Mouse (Mus musculus) cerebellum, postnatal 25 days (tissue): Measurements from ENCODE around the gene Stam.

Source experiments
- DNase-seq, 2 experiments: peaks; one replicate each; pipeline ENCODE4 v3.0.0; 2021; ENCODE audit warnings: mixed read lengths in 2 of 2

Stam gene

DNA sequence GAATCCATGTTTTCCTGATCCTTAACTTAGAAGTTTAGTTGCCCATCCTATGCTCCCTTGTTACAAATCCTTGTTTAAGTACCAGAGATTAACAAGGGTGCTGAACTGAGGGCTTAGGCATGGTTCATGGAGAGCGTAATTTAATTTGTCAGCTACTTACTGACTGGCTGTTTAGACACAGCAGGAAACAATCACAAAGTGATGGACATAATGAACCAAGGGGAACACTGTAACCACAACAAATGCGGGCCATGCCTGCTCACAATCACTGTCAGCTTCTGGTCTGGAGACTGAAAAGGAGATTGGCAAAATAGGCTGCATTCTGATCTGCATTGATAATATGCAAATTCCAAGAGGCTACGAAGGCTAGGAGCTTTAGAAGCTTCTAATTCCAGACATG is 53.7 kb downstream of the Stam start:
- DNase-seq, result no peak

DNA sequence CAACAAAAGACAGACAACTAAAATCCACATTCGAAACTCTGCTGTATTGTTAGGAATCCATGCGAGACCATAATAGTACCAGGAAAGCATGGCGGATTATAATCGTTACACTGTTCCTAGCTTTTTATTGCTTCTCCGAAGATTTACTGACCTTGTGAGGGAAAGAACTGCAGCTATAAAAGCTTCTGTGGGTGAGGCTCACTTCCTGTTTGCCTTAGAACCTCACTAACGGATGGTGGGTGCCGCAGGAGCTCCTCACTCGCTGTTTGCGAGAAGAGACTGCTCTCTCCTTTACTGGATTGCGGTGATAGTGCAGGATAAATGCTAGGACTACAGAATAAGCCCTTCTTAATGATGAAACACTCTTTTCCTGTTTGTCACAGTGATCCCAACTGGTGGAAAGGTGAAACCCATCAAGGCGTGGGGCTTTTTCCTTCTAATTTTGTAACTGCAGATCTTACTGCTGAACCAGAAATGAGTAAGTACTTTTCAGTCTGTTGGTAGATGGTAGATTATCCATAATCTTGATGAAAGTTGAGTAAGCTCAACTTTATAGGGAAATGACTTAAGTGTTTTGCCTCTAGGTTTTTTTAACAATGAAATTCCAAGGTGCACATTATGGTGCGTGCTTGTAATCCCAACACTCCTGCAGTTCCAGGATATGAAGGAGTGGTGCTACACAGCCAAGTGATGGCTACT is 56.9 kb downstream of the Stam start:
- no peak for DNase-seq

DNA sequence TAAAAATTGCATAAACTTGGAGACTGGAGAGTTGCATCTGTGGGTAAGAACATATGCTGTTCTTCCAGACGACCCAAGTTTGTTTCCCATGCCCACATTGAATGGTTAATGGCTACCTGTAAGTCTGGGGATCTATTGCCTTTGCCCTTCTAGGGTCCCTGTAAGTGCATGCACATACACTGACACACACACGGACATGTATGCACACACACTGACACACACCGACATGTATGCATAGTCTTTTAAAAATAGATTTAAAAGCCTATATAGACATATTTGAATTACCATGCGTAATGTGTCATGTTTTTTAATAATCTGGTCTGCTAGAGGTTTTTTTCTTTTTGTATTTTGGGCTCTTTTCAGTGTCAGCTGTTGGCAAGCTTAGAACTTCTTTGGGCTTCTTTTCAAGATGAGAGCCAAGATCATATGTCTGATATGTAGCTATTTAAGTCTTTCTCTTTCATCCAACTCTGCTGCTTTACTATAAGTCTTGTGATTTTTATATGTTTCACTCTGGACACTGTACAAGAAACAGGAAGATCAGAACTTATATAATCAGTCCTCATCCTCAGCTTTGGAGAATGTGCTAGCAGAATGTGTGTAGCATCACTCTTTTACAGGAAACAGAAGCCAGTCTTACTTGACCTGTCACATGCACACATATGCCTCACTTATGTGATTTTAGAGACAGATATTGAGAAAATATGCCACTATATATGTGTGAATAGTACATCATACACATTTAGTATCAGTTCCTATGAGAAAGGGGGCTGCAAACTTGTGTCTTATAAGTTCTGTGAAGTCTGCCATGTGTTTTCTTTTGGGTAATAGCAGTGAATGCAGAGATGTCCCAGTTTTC is 58.8 kb downstream of the Stam start:
- no peak for DNase-seq

DNA sequence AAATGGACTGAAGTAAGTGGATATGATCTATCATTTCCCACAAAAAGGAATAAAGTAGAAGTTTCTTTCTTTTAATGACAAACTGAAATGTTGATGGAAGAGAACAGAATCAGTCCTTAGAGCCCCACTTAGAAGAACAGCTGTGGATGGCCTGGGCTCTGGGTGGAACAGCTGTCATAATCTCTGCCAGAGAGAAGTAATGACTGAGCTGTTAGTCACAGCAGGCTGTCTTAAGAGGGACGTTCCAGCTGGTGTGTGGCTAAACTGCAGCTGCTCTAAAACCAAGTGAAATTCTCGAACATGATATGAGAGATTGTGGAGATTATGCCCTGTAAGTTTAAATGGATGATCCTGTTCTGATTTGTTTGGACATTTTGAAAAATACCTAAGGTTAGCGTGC is 63.0 kb downstream of the Stam start:
- DNase-seq, result no peak

DNA sequence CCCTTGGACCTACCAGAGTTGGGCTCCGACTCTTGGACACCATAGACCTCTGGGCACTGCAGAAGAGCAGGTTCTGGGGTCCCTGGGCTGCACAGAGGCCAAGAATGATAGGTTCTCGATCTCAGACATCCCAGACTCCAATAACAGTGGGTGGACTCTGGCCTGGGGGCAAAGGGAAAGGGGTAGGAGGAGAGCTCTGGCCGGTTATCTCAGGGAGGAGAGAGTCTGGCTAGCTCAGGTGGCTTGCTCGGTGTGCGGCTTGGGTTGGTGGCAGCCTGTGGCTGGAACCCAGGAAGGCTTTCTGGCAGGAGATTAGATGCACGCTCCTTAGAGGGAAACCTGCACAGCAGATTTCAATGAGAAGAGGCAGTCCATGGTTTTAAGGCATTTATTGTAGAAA is 65.7 kb downstream of the Stam start:
- no peak for DNase-seq

DNA sequence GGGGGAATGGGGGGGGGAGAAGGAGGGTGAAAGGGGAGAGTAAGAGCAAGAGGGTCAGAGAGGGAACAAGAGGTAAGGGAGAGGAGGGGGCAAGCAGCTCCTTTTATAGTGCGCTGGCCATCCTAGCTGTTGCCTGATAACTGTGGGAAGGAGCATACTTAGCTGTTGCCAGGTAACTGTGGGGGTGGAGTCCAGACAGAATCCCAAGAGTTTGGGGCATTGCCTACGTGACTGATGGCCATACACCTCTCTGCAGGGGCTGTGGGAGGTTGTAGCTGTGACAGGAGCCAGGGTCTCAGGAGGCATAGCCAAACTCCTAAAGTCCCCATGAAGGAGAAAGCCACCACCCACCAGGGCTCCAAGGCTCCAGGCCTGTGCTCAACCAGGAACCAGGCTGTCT is 66.1 kb downstream of the Stam start:
- DNase-seq, result no peak

DNA sequence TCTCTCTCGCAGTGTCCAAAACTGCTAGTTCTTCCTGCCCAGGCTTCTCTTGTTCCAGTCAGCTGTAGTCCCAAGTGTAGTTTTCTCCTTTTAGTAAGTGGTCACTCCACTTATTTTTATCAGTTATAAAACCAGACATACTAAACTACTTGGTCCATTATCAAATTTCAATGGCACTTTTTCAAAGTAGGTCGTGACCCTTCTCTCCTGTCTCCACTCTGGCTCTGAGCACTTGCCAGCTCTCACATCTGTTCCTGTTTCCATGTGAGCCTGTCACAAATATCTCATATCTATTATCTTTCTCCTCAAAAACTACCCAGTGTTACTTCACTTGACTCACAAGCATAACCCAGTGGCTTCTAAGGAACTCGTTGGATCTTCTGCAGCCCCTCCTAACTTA is 71.4 kb downstream of the Stam start:
- DNase-seq, result no peak

DNA sequence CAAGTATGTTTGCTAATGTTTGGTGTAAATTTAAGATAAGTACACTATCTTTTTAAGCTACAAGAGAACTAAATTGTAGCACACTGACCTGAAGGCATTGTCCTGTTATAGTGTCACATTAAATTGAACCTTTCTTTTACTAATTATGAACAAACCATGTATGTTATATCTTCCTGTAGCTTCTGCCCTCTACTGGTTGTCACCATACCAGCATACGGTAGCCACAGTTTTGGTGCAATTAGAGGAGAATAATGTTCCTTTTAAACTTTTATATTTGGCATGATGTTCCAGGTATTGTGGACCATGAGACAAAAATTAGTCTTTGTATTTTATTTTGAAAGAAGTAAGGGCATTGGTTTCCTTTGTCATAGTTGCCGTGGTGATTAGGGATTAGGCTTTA is 73.0 kb downstream of the Stam start:
- DNase-seq, result no peak

DNA sequence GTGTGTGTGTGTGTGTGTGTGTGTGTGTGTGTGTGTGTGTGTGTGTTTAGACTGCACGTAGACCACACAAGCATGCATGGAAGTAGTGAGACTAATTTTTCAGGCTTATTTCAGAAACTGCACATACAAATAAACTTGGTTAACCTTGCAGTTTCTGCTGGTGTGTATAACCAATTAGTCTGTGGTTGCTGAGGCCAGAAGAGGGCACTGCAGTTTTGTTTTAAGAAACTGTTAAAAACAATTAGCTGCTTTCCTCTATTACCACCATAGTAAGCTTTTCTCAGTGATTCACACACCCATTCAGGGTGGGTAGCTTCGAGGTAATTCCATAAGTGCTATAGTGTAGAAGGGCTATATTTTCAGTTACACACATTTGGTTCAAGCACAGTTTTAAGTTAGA is 76.9 kb downstream of the Stam start:
- DNase-seq, result peak in 1 of 2 experiments; percentile 23

DNA sequence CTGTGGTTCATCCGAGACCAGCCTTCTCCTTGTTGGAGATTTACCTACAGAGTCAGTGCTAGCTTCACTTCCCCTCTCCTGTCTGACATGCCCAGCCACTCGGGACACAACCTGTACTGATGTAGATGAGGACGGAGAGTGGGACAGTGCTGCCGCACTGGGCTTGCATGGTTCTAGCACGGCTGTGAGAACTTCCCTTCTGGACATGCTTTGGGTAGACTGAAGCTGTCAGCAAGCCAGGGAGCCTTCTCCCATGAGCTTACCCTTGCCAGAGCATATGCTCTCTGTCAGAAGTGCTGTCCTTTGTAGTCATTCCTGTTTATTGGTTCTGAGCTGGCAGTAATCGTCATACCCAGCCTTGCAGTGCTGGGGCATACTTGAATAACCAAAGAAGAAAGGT is 78.0 kb downstream of the Stam start:
- DNase-seq, result peak; percentile 56 to 68

DNA sequence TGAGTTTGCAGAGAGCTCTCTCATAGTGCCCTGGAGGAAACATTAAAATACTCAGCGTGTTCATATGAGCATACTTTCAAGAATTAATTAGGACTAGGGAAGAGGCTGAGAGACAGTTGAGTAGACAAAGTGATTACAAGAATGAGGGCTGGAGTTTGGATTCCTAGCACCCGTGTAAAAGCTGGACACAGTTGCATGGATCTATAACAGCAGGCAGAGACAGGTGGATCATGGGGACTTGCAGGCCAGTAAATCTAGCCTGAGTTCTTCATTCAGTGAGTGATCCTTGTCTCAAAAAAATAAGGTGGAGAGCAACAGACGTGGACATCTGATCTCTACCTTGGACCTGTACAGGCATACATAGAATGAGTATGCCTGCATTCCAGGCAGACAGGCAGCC is 85.1 kb downstream of the Stam start:
- DNase-seq, result no peak

DNA sequence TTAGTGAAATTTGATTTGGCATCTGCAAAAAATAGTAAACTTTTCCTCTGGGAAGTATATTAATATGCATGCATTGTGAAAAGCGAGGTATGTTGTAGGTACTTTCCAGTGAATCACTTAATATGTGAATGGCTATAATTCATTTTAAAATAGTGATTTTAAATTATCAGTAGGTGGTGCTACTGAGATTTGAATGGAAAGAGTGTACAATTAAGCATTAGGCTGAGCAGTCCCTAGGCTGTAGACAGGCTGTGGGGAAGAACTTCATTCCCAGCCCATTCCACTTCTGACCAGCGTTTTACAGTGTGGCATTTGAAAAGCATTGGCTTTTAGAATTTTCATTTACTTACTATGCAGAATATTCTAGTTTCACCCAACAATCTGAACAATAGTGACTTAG is 85.9 kb downstream of the Stam start:
- no peak for DNase-seq

DNA sequence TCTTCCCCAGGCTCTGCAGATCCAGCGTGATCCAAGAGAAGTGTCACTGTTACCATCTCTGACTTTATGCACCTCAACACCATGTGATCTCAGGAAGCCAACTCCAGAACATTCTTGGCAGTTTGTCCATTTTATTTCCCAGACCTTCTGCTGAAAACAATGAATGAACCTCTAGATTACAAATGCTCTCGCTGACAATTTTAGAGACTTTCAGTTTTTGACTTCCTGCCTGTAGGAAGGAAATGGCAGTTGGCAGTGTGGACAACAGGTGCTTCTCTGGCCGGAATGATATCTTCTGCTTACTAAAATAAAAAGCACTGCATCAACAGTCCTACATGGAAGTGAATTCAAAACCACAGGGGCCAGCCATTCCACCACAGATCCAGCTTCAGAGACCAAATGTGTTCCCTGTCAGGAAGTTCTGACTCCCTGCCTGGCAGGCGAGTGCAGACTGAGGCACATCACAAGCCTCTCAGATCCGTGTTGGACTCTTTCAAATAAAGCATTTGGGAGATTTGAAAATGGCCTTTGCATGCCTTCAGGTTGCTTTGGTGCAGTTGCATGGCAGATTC is 90.6 kb downstream of the Stam start:
- peak; percentile 14 to 29 for DNase-seq

DNA sequence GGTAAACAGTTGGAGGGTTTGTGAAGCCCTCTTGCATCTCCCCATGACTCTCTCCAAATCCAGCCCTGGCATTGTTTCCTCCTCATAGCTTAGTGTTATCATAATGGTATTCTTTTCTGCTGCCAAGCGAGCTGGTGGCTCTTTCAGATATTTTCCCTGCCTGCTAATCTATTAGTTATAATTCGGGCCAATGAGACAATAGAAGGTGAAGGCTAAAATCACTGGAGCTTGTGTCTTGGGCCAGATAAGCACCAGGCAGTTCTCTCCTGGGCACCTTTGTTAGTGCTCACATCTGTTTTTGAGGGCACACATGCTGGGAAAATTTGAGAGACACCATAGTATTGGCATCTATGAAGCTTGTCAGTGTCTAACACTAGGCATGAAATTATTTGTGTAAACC is 91.2 kb downstream of the Stam start:
- DNase-seq, result no peak

DNA sequence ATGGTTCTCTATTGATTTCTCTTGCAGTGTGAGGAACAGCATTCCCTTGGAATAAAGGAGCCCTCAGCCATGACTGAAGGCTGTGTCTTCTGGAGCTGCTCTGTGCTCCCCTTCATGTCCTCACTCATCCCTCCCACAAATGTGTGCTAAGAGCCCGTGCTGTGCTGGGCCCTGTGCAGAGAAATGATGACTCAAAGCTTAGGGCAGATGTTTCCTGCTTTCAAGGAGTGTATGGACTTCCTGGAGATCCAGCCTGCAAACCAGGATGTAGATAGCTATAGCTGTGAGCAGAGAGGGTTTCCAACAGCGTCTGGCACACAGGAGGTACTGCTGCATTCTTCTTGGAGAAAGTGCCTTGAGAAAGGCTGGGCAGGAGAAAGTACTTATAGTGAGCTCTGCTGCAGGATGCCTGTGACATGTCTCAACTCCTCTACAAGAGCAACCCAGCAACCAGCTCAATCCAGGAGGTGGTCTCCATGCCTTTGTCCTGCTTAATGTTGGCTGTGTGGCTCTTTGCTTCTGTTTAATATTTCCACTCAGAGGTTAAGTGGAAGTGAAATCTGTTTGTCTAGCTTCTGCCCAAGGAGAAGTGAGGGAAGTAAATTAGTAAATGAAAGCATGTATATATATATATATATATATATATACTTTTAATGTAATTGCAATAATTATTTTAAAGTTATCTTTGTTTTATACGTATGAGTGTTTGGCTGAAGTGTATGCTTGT is 91.9 kb downstream of the Stam start:
- no peak for DNase-seq

DNA sequence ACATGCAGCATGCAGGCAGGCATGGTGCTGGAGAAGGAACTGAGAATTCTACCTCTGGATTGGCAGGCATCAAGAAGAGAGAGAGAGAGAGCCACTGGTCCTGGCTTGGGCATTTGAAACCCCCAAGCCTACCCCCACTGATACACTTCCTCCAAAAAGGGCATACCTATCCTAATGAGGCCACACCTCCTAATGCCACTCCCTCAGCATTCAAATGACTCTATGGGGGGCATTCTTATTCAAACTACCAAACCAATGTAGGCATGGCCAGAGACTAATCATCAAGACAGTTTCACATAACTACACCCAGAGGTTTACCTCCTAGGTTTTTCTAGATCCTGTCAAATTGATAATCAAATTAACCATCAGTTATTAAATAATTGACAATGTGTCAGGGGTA is 93.8 kb downstream of the Stam start:
- no peak for DNase-seq

DNA sequence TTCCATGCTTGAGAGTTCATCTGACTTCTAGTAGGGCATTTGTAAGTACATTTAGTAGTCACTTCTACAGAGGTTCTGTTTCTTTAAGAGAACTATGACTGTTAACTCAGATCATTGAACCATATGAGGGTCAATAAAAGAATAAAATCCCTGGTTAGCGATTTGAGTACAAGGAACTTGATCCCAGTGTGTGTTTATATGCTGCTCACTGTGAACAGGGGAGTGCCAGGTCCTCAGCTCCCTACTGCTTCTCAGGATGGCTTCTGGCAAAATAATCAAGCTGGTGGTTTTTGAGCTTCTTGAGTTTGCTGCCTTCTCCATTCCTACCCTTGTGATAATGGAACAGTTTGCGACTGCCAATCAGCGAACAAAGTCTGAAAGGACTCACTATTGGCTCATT is 100.4 kb downstream of the Stam start, which contains the start of gene Tmem236:
Gene Tmem236 (plus strand): TSS at position 190 of the 400 bp plus-strand sequence.
- no peak for DNase-seq

DNA sequence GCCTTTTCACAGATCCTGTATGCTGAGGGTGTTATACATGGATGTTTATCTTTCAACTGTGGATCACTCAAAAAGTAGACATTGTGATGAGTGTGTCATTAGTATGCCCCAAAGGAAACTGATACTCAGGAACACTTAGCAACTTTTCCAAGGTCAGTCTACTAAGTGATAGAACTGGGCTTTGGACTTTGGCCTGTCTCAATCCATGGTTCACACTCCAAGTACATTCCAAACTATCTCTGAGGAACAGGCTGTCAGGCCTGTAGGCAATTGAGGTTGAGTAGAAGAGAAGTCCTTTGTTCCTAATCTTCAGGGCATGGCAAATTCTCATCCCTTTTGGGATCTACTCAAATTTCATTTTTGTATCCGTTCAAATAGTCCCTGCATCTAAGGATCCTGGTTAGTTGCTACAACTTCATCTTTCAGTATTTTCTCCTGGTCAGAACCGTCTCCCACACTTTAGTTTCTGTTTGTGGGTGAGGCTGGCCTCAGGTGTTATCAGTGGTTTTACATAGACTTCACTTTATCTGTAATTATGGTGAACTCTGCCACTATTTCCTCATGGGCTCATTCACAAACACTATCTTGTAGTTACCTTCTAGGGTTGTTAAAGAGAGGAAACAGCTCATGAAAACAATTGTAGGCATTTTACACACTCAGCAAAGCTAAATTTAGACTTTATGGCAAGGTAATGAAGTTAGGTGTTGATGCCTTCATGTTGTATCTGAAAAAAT is 102.7 kb downstream of the Stam start:
- DNase-seq, result no peak

DNA sequence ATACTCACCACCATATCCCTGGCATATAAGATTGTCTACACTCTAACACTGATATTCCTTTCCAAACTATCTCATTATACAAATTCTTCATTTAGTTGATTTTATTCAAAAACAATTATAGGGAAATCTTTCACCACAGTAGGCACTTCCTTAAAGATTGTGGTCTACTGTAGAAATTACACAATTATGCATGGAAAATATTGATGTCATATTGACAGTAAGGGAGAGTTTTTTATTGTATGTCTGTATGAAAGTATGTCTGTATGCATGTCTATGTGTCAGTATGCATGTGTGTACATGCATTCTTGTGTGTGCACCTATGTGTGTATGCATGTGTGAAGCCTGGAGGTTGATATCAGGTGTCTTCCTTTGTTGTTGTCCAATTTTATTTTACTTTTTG is 110.5 kb downstream of the Stam start:
- no peak for DNase-seq

DNA sequence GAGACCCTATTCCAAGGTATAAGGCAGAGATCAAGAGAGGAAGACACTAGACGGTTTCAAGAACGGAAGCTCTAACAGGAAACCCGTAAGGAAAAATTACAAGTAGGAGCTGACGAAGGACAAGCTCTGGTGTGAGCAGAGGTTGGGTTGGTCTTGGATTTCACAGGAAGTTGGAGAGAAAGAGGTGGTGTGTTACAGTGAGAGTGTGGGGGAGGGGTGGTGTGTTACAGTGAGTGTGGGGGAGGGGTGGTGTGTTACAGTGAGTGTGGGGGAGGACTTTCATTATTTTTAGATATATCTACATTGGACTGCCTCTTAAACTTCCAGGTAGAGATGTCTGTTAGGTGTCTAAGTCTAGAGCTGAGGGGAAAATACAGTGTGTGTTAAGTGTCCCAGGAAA is 116.8 kb downstream of the Stam start:
- DNase-seq, result no peak

DNA sequence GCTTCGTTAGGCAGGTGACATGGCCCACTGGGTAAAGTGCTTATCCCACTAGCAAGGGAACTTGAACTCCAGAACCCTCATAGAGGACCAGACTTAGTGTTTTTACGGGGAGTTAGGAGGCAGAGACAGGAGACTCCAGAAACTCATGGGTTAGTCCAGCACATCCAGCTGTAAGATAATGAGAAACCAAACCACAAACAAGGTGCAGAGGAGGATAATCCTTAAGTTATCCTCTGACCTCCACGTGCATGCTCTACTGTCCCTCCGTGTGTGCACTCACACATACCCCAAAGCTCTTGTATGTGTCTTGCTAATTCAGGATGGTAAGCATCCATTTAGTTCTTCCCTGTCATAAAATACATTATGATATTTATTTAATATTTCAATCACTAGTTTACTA is 117.7 kb downstream of the Stam start:
- DNase-seq, result no peak

DNA sequence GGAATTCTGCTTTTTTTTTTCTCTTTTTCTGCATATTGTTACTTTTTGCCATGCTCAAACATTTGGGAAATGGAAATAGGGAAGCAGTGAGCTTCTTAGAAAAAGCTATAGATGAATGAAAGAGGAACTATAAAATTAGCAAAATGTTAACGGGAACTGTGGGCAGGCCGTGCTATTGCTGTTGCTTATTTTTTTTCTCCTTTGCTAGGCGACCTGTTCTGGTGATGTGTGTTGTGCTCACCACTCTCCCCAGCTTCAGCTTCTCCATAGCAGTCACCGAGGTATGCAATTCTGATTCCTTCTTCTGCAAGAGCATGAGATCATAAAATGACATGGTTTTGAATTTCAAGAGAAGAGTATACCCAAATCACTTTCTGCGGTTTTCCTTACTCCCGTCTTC is 118.1 kb downstream of the Stam start:
- no peak for DNase-seq
